Mouse (Mus musculus): ENCODE results near the gene Hmg20b. TPM values are rescaled to one million over a fixed set of nuclear protein-coding genes. Genes with fewer than 3 reads are reported as not detected.
A peak's percentile ranks its signal among the peaks of the same experiment; 100 is the strongest.

The Hmg20b gene
- total and polyA plus RNA-seq, 2 experiments from 2014 or later = 15.1 to 25.2 TPM

- Histone ChIP-seq H3K4me1 (ENCODE audit: insufficient read depth) (no peaks in the 10 kb centered on the region), H3K27ac (ENCODE audit: low read depth, low read length) (no peak within 1 kb of the TSS), H3K4me2 (ENCODE audit: low read depth) (peak within 1 kb of the TSS; percentile 43), H3K9ac (peak within 1 kb of the TSS; percentile 25), H3K36me3 (ENCODE audit: insufficient read depth) (peaks cover 16% of the 10 kb centered on the region), H3K4me3 (ENCODE audit: low read depth, low read length) (no peak within 1 kb of the TSS), H3K27me3 (ENCODE audit: insufficient read depth, low read length) (no peaks in the 10 kb centered on the region), H3K9me3 (ENCODE audit: low read length) (no peaks in the 10 kb centered on the region)
- no peak for TF ChIP-seq CTCF (IDR thresholded peaks at IDR 0.05; ENCODE audit: low read depth)
- ATAC-seq = no peak
- WGBS = 71% methylated on average over 14 of the region's 14 CpGs
- DNase-seq = no peak
Observed at GRCm38 (mm10) chr10:81392781-81393185, 42.5 kb upstream of the Hmg20b start, which contains the start of gene Smim24. Smim24 (plus strand) TSS chr10:81393051.

- Histone ChIP-seq H3K4me2 (ENCODE audit: low read depth) (no peak overlapping the region), H3K9ac (no peak overlapping the region), H3K4me3 (ENCODE audit: low read depth, low read length) (no peak overlapping the region), H3K9me3 (ENCODE audit: low read length) (no peaks in the 10 kb centered on the region), H3K27ac (ENCODE audit: low read depth, low read length) (no peak overlapping the region), H3K36me3 (ENCODE audit: insufficient read depth) (peaks cover 21% of the 10 kb centered on the region), H3K4me1 (ENCODE audit: insufficient read depth) (no peaks in the 10 kb centered on the region), H3K27me3 (ENCODE audit: insufficient read depth, low read length) (no peaks in the 10 kb centered on the region)
- ATAC-seq (no peak), DNase-seq (no peak)
- TF ChIP-seq CTCF (IDR thresholded peaks at IDR 0.05; ENCODE audit: low read depth) = no peak
- 86% methylated on average over 6 of the region's 6 CpGs for WGBS
Observed at GRCm38 (mm10) chr10:81392270-81392669, 42.0 kb upstream of the Hmg20b start.

- no peaks in the 10 kb centered on the region for H3K9me3 ChIP-seq (ENCODE audit: low read length)
- WGBS = 89% methylated on average over 13 of the region's 13 CpGs
- no peak overlapping the region for H3K27ac ChIP-seq (ENCODE audit: low read depth, low read length)
- H3K9ac ChIP-seq = no peak overlapping the region
- DNase-seq (no peak), ATAC-seq (no peak)
- no peak overlapping the region for H3K4me3 ChIP-seq (ENCODE audit: low read depth, low read length)
- H3K27me3 ChIP-seq (ENCODE audit: insufficient read depth, low read length) = no peaks in the 10 kb centered on the region
- TF ChIP-seq CTCF (IDR thresholded peaks at IDR 0.05; ENCODE audit: low read depth) = no peak
- no peak overlapping the region for H3K4me2 ChIP-seq (ENCODE audit: low read depth)
- peaks cover 38% of the 10 kb centered on the region for H3K36me3 ChIP-seq (ENCODE audit: insufficient read depth)
- no peaks in the 10 kb centered on the region for H3K4me1 ChIP-seq (ENCODE audit: insufficient read depth)
Observed at GRCm38 (mm10) chr10:81390678-81390965, 40.3 kb upstream of the Hmg20b start.

GRCm38 (mm10) chr10:81389801-81390677 lies 39.8 kb upstream of the Hmg20b start:
- no peak overlapping the region for H3K4me2 ChIP-seq (ENCODE audit: low read depth)
- peaks cover 39% of the 10 kb centered on the region for H3K36me3 ChIP-seq (ENCODE audit: insufficient read depth)
- H3K27ac ChIP-seq (ENCODE audit: low read depth, low read length) = no peak overlapping the region
- H3K9ac ChIP-seq = no peak overlapping the region
- 62% methylated on average over 23 of the region's 23 CpGs for WGBS
- no peaks in the 10 kb centered on the region for H3K9me3 ChIP-seq (ENCODE audit: low read length)
- no peak overlapping the region for H3K4me3 ChIP-seq (ENCODE audit: low read depth, low read length)
- ATAC-seq (peak; percentile 76), DNase-seq (peak; percentile 75)
- TF ChIP-seq CTCF (IDR thresholded peaks at IDR 0.05; ENCODE audit: low read depth) = peak; percentile 90
- no peaks in the 10 kb centered on the region for H3K27me3 ChIP-seq (ENCODE audit: insufficient read depth, low read length)
- H3K4me1 ChIP-seq (ENCODE audit: insufficient read depth) = peaks cover 5% of the 10 kb centered on the region

- no peaks in the 10 kb centered on the region for H3K9me3 ChIP-seq (ENCODE audit: low read length)
- no peak overlapping the region for H3K27ac ChIP-seq (ENCODE audit: low read depth, low read length)
- H3K4me1 ChIP-seq (ENCODE audit: insufficient read depth) = peaks cover 11% of the 10 kb centered on the region
- DNase-seq = no peak
- no peaks in the 10 kb centered on the region for H3K27me3 ChIP-seq (ENCODE audit: insufficient read depth, low read length)
- no peak overlapping the region for H3K4me3 ChIP-seq (ENCODE audit: low read depth, low read length)
- H3K9ac ChIP-seq = no peak overlapping the region
- peaks cover 39% of the 10 kb centered on the region for H3K36me3 ChIP-seq (ENCODE audit: insufficient read depth)
- ATAC-seq = 0 out of 2 replicates have a peak, but pooled peaks have one; percentile 3
- TF ChIP-seq CTCF (IDR thresholded peaks at IDR 0.05; ENCODE audit: low read depth) = no peak
- H3K4me2 ChIP-seq (ENCODE audit: low read depth) = no peak overlapping the region
- 50% methylated on average over 3 of the region's 3 CpGs for WGBS
Observed at GRCm38 (mm10) chr10:81389373-81389772, 39.1 kb upstream of the Hmg20b start.

- Histone ChIP-seq H3K4me2 (ENCODE audit: low read depth) (no peak within 1 kb of the TSS), H3K27me3 (ENCODE audit: insufficient read depth, low read length) (no peaks in the 10 kb centered on the region), H3K36me3 (ENCODE audit: insufficient read depth) (peaks cover 39% of the 10 kb centered on the region), H3K9ac (no peak within 1 kb of the TSS), H3K4me3 (ENCODE audit: low read depth, low read length) (no peak within 1 kb of the TSS), H3K4me1 (ENCODE audit: insufficient read depth) (peaks cover 11% of the 10 kb centered on the region), H3K9me3 (ENCODE audit: low read length) (no peaks in the 10 kb centered on the region), H3K27ac (ENCODE audit: low read depth, low read length) (no peak within 1 kb of the TSS)
- ATAC-seq = no peak
- DNase-seq = no peak
- TF ChIP-seq CTCF (IDR thresholded peaks at IDR 0.05; ENCODE audit: low read depth) = no peak
- 86% methylated on average over 5 of the region's 5 CpGs for WGBS
Observed at GRCm38 (mm10) chr10:81388505-81389055, 38.3 kb upstream of the Hmg20b start, which contains the start of gene Gm48552. Gm48552 (plus strand) TSS chr10:81389005.

GRCm38 (mm10) chr10:81387716-81388115 lies 37.4 kb upstream of the Hmg20b start:
- Histone ChIP-seq H3K4me1 (ENCODE audit: insufficient read depth) (peaks cover 11% of the 10 kb centered on the region), H3K4me2 (ENCODE audit: low read depth) (no peak overlapping the region), H3K27me3 (ENCODE audit: insufficient read depth, low read length) (no peaks in the 10 kb centered on the region), H3K27ac (ENCODE audit: low read depth, low read length) (no peak overlapping the region), H3K4me3 (ENCODE audit: low read depth, low read length) (no peak overlapping the region), H3K9me3 (ENCODE audit: low read length) (no peaks in the 10 kb centered on the region), H3K36me3 (ENCODE audit: insufficient read depth) (peaks cover 39% of the 10 kb centered on the region), H3K9ac (no peak overlapping the region)
- TF ChIP-seq CTCF (IDR thresholded peaks at IDR 0.05; ENCODE audit: low read depth) = no peak
- ATAC-seq (no peak), DNase-seq (no peak)
- WGBS = 93% methylated on average over 20 of the region's 20 CpGs
